Mouse (Mus musculus): ENCODE data around the gene Gm45213. TPM values are rescaled to one million over a fixed set of nuclear protein-coding genes. Genes with fewer than 3 reads are reported as not detected.

The Gm45213 gene
- total RNA-seq (2012; rRNA removed): not detected in 2 replicates

DNA sequence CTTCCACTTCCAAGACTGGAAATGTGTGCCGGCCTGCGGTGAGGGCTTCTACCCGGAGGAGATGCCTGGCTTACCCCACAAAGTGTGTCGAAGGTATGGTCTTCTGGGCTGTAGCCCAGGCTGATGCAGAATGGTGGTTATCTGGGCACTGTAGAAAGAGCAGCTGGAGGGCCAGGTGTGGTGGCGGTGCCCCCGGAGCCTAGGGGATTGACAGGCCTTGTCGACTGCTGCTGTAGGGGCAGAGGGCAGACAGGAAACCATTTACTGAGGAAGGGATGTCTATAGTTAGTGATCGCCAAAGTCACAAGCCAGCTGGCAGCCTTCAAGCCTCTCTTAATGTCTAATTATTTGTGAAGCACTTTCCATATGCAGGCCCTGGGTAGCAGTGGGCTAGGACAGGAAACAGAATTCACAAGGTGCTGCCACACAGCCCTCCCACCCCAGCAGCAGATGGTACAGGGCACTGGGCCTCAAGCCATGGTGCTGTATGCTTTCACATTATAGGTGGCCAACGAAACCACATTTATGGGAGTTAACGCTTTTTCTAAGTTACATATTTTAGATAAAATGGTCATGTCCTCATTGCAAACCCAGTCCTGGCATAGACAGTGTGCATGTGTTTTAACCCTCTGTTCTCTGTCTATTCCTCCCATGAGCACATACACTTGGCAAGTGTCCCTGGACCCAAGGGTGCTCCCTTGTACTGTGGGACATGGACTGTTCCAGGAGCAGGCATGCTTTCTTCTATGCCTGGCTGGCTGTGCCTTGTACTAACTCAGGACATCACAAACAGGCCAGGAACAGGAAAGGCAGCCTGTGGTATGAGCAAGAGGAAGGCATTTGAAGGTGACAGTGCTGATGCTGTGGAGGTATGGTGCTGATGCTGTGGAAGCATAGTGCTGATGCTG is at the start of gene Gm45213:
Gene Gm45213 (plus strand): TSS at position 51 of the 908 bp plus-strand sequence.
- no peak for DNase-seq (ENCODE audit: low read depth, low spot score)
- Histone ChIP-seq H3K9me3 (ENCODE audit: control insufficient read depth, insufficient read depth, low read depth, low read length) (no peaks in the 10 kb centered on the region), H3K4me1 (ENCODE audit: control insufficient read depth in 2 of 2, insufficient read depth in 2 of 2, low read length in 2 of 2, poor library complexity in 1 of 2) (no peaks in the 10 kb centered on the region), H3K36me3 (ENCODE audit: control insufficient read depth, insufficient read depth, low read length, poor library complexity, severe bottlenecking) (peaks cover 5% of the 10 kb centered on the region; the same call in 1 of the 2 replicates), H3K4me3 (ENCODE audit: insufficient read depth in 1 of 2, low read depth in 1 of 2, low read length in 2 of 2, poor library complexity in 1 of 2, severe bottlenecking in 1 of 2) (no peak within 1 kb of the TSS), H3K27ac (ENCODE audit: insufficient read depth, low read depth, low read length, poor library complexity, severe bottlenecking) (no peak within 1 kb of the TSS), H3K9ac (ENCODE audit: insufficient read depth, low read depth, low read length, poor library complexity, severe bottlenecking) (no peak within 1 kb of the TSS)
- TF ChIP-seq ZNF384 (IDR thresholded peaks at IDR 0.05; ENCODE audit: low read depth, low read length) (no peak), HCFC1 (IDR thresholded peaks at IDR 0.05; ENCODE audit: borderline replicate concordance, insufficient read depth, low read length) (no peak), MAFK (IDR thresholded peaks at IDR 0.05; ENCODE audit: insufficient read depth, low read depth, low read length) (no peak), CHD2 (IDR thresholded peaks at IDR 0.05; ENCODE audit: low read depth, low read length) (no peak), ZC3H11A (IDR thresholded peaks at IDR 0.05; ENCODE audit: borderline replicate concordance, low read depth, low read length) (no peak)
- in situ Hi-C loops (cut with MboI; ENCODE audit: low sequenced_read_pairs in 2 of 2, unreplicated experiment in 2 of 2): no loop called here

DNA sequence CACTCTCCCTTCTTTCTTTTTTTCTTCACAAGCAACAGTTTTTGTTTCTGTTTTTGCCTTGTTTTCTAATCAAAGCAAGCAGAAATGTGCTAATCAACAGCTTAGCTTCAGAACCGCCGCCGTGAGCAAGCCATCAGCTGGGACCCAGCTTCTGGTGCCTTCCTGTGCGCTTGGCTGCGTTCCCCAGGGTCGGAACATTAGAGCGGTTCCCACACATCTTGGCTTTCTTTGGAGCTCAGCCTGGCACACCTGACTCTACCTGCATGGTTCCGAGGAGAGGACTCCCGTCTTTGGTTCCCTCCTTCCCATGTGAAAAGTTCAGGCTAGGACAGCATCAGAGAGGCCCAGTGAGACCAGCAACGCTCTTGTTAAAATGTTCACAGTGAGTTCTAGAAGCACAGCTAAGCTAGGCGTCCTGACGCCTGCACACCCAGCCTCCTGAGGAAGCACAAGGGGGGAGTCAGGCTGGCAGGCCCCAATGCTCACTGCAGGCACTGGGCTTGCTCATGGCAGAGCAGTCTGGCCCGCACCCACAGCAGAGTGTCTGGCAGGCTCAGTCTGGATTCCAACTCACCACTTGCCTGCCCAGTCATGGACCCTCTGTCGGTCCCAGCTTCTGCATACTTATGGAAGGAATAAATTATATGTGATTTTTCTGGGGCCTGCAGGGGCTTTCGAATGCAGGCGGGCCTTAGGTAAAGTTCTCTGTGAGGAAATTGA is 42.2 kb upstream of the Gm45213 start:
- in situ Hi-C loops (cut with MboI; ENCODE audit: low sequenced_read_pairs in 2 of 2, unreplicated experiment in 2 of 2): no loop called here
- no peak for DNase-seq (ENCODE audit: low read depth, low spot score)
- Histone ChIP-seq H3K4me3 (ENCODE audit: insufficient read depth in 1 of 2, low read depth in 1 of 2, low read length in 2 of 2, poor library complexity in 1 of 2, severe bottlenecking in 1 of 2) (no peak overlapping the region), H3K4me1 (ENCODE audit: control insufficient read depth in 2 of 2, insufficient read depth in 2 of 2, low read length in 2 of 2, poor library complexity in 1 of 2) (no peaks in the 10 kb centered on the region), H3K36me3 (ENCODE audit: control insufficient read depth, insufficient read depth, low read length, poor library complexity, severe bottlenecking) (no peaks in the 10 kb centered on the region), H3K27ac (ENCODE audit: insufficient read depth, low read depth, low read length, poor library complexity, severe bottlenecking) (no peak overlapping the region), H3K9ac (ENCODE audit: insufficient read depth, low read depth, low read length, poor library complexity, severe bottlenecking) (no peak overlapping the region), H3K9me3 (ENCODE audit: control insufficient read depth, insufficient read depth, low read depth, low read length) (no peaks in the 10 kb centered on the region)
- TF ChIP-seq ZC3H11A (IDR thresholded peaks at IDR 0.05; ENCODE audit: borderline replicate concordance, low read depth, low read length) (no peak), CHD2 (IDR thresholded peaks at IDR 0.05; ENCODE audit: low read depth, low read length) (no peak), HCFC1 (IDR thresholded peaks at IDR 0.05; ENCODE audit: borderline replicate concordance, insufficient read depth, low read length) (no peak), MAFK (IDR thresholded peaks at IDR 0.05; ENCODE audit: insufficient read depth, low read depth, low read length) (no peak), ZNF384 (IDR thresholded peaks at IDR 0.05; ENCODE audit: low read depth, low read length) (no peak)

DNA sequence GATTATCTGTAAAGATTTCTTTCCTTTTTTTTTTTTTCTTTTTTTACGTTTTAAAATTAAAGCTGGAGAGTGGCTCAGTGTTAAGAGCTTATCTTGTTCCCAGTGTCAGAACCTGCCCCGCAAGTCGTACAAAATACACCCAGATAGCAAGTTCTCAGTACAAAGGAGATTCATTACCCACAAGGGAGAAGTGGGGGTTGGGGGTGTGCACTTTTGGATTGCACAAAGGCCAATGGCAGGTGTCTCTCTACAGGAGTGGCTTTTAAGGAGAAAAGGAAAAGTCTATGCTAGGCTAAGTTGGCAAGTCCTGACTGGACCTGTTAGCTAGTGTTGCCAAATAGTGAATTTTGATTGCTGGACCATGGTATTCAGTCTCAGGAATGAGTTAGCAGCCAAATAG is 41.6 kb upstream of the Gm45213 start:
- TF ChIP-seq ZC3H11A (IDR thresholded peaks at IDR 0.05; ENCODE audit: borderline replicate concordance, low read depth, low read length) (no peak), HCFC1 (IDR thresholded peaks at IDR 0.05; ENCODE audit: borderline replicate concordance, insufficient read depth, low read length) (no peak), CHD2 (IDR thresholded peaks at IDR 0.05; ENCODE audit: low read depth, low read length) (no peak), ZNF384 (IDR thresholded peaks at IDR 0.05; ENCODE audit: low read depth, low read length) (no peak), MAFK (IDR thresholded peaks at IDR 0.05; ENCODE audit: insufficient read depth, low read depth, low read length) (no peak)
- Histone ChIP-seq H3K9ac (ENCODE audit: insufficient read depth, low read depth, low read length, poor library complexity, severe bottlenecking) (no peak overlapping the region), H3K36me3 (ENCODE audit: control insufficient read depth, insufficient read depth, low read length, poor library complexity, severe bottlenecking) (no peaks in the 10 kb centered on the region), H3K4me1 (ENCODE audit: control insufficient read depth in 2 of 2, insufficient read depth in 2 of 2, low read length in 2 of 2, poor library complexity in 1 of 2) (no peaks in the 10 kb centered on the region), H3K4me3 (ENCODE audit: insufficient read depth in 1 of 2, low read depth in 1 of 2, low read length in 2 of 2, poor library complexity in 1 of 2, severe bottlenecking in 1 of 2) (no peak overlapping the region), H3K9me3 (ENCODE audit: control insufficient read depth, insufficient read depth, low read depth, low read length) (no peaks in the 10 kb centered on the region), H3K27ac (ENCODE audit: insufficient read depth, low read depth, low read length, poor library complexity, severe bottlenecking) (no peak overlapping the region)
- in situ Hi-C loops (cut with MboI; ENCODE audit: low sequenced_read_pairs in 2 of 2, unreplicated experiment in 2 of 2): no loop called here
- no peak for DNase-seq (ENCODE audit: low read depth, low spot score)

GRCm38 (mm10) chr7:66003447-66003846 is 40.0 kb upstream of the Gm45213 start:
- H3K27ac ChIP-seq (ENCODE audit: insufficient read depth, low read depth, low read length, poor library complexity, severe bottlenecking): no peak overlapping the region
- no peak overlapping the region for H3K4me3 ChIP-seq (ENCODE audit: insufficient read depth in 1 of 2, low read depth in 1 of 2, low read length in 2 of 2, poor library complexity in 1 of 2, severe bottlenecking in 1 of 2)
- in situ Hi-C loops (cut with MboI; ENCODE audit: low sequenced_read_pairs in 2 of 2, unreplicated experiment in 2 of 2): no loop called here
- H3K9ac ChIP-seq (ENCODE audit: insufficient read depth, low read depth, low read length, poor library complexity, severe bottlenecking): no peak overlapping the region
- no peaks in the 10 kb centered on the region for H3K36me3 ChIP-seq (ENCODE audit: control insufficient read depth, insufficient read depth, low read length, poor library complexity, severe bottlenecking)
- no peaks in the 10 kb centered on the region for H3K4me1 ChIP-seq (ENCODE audit: control insufficient read depth in 2 of 2, insufficient read depth in 2 of 2, low read length in 2 of 2, poor library complexity in 1 of 2)
- no peak for TF ChIP-seq HCFC1 (IDR thresholded peaks at IDR 0.05; ENCODE audit: borderline replicate concordance, insufficient read depth, low read length)
- no peak for TF ChIP-seq MAFK (IDR thresholded peaks at IDR 0.05; ENCODE audit: insufficient read depth, low read depth, low read length)
- no peak for TF ChIP-seq ZC3H11A (IDR thresholded peaks at IDR 0.05; ENCODE audit: borderline replicate concordance, low read depth, low read length)
- TF ChIP-seq ZNF384 (IDR thresholded peaks at IDR 0.05; ENCODE audit: low read depth, low read length): no peak
- TF ChIP-seq CHD2 (IDR thresholded peaks at IDR 0.05; ENCODE audit: low read depth, low read length): no peak
- no peaks in the 10 kb centered on the region for H3K9me3 ChIP-seq (ENCODE audit: control insufficient read depth, insufficient read depth, low read depth, low read length)
- no peak for DNase-seq (ENCODE audit: low read depth, low spot score)

Data from ES-E14 (cell line).